Mouse (Mus musculus) midbrain, embryonic 10.5 days (tissue): ENCODE data around the gene Slamf9. TPM values are rescaled to one million over a fixed set of nuclear protein-coding genes. Genes with fewer than 3 reads are reported as not detected.

Experiments
- DNase-seq: peaks from one replicate; pipeline ENCODE4 v3.0.0-alpha.2; 2017; ENCODE audit warnings: low spot score
- H3K27ac ChIP-seq: fragments of 300-500 bp; sonication (generic); replicated peaks from 2 replicates; pipeline ENCODE4 v1.5.1; 2016; ENCODE audit warnings: mild to moderate bottlenecking
- H3K27me3 ChIP-seq: fragments of 300-500 bp; sonication (generic); 2 replicates; pipeline ENCODE4 v1.6.1; 2016; ENCODE audit warnings: low read depth, mild to moderate bottlenecking; ENCODE audit not compliant: poor library complexity, severe bottlenecking
- H3K36me3 ChIP-seq: fragments of 300-500 bp; sonication (generic); 2 replicates; pipeline ENCODE4 v1.6.1; 2016; ENCODE audit warnings: mild to moderate bottlenecking, moderate library complexity
- H3K4me1 ChIP-seq: fragments of 300-500 bp; sonication (generic); 2 replicates; pipeline ENCODE4 v1.6.1; 2016
- H3K4me3 ChIP-seq: fragments of 300-500 bp; sonication (generic); 2 replicates; pipeline ENCODE4 v1.5.1; 2016; ENCODE audit warnings: mild to moderate bottlenecking, moderate library complexity
- H3K9me3 ChIP-seq: fragments of 300-500 bp; sonication (generic); replicated peaks from 2 replicates; pipeline ENCODE4 v1.6.1; 2016; ENCODE audit warnings: mild to moderate bottlenecking
- WGBS: fragments of 180-500 bp; shearing (Covaris S2); methylation state at CpG from one replicate; pipeline ENCODE4 v1.1.7; 2016; 5-methylcytosine and 5-hydroxymethylcytosine counted together
- polyA plus RNA-seq: library from polyadenylated mRNA; unstranded; fragments of >200 nt; fragmentation: Nextera tagmentation; extraction: Ambion mirVana; gene quantifications from 2 replicates; pipeline ENCODE4 v1.2.1, GENCODE M21; 2016

The Slamf9 gene
- polyA plus RNA-seq, 1 experiment from 2014 or later, result 0.09 TPM

DNA sequence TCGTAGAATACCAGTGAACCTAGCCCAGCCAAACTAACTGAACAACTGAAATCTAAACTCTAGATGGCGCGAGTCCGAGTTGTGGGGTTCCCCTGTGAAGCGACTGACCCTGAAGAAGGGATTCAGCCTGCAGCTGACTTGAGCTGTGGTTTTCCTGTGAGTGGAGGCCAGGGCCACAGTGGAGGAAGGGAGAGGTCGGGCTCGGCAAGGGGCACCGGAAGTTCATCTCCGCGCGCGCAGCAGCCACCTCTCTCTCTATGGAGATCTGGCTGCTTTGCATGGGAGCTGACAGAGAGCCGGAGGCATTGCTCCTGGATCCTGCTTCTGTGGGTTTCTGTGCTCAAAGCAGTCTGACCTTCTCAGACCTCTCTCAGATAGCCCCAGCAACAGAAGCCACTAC lies 37.8 kb downstream of the Slamf9 start:
- Histone ChIP-seq H3K27me3 (no peaks in the 10 kb centered on the region; the same call in 1 of the 2 replicates), H3K9me3 (peaks cover 7% of the 10 kb centered on the region; the same call in 1 of the 2 replicates), H3K4me3 (no peak overlapping the region), H3K27ac (peak overlapping the region; percentile 46; the same call in 1 of the 2 replicates), H3K36me3 (no peaks in the 10 kb centered on the region), H3K4me1 (peaks cover 20% of the 10 kb centered on the region)
- 34% methylated on average over 13 of the region's 13 CpGs for WGBS
- no peak for DNase-seq

DNA sequence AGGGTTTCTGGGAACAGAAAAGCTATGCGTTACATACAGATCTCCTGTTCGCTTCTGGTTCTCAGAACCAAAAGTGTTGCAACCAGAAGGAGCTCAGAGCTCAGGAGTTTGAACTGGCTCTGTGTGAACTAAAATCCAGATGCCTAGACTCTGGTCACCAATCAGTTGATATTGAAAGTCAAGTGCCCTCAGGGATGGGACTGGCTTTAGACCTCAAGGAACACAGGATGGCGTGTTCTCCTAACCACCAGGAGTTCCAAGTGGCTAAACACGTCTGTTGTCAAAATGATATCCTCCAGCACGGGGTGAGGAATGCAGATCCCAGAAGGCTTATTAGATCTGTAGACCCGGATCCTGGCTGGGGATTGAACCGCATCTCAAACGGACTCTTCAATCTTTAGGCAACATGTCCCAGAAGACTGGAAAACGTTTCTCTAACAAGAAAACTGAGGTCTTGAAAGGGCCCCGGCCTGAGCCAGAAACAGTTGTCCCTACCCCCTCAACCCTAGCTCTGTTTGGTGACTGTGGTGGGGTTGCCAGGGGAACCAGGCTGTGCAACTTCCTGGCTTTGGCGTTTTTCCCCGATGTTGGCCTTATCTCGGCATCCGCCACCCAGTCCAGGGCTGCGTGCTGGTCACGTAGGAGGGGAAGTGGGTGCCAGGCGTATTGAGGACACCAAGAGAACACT lies 38.5 kb downstream of the Slamf9 start:
- peaks cover 9% of the 10 kb centered on the region; the same call in 1 of the 2 replicates for H3K9me3 ChIP-seq
- WGBS, result 88% methylated on average over 17 of the region's 17 CpGs
- H3K4me3 ChIP-seq, result no peak overlapping the region
- peak overlapping the region; percentile 46; the same call in 1 of the 2 replicates for H3K27ac ChIP-seq
- DNase-seq, result no peak
- no peaks in the 10 kb centered on the region; the same call in 1 of the 2 replicates for H3K27me3 ChIP-seq
- H3K36me3 ChIP-seq, result no peaks in the 10 kb centered on the region
- H3K4me1 ChIP-seq, result peaks cover 20% of the 10 kb centered on the region

DNA sequence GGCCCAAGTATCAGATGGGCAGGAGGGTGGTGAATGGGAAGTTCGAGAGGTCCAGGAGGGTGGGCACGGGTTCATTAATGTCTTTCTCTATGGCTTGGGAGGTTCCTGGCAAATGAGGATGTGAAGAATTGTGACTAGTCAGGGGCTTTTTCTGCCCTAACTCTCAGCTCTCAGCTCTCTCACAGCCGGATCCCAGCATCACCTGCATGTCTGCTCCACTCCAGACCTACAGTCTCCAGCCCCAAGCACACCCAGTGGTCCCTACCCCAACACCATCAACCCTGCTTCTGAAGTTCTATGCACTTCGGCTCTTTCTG lies 39.0 kb downstream of the Slamf9 start:
- H3K36me3 ChIP-seq, result no peaks in the 10 kb centered on the region
- no peak overlapping the region for H3K4me3 ChIP-seq
- no peak overlapping the region for H3K27ac ChIP-seq
- 77% methylated on average over 4 of the region's 4 CpGs for WGBS
- no peak for DNase-seq
- H3K9me3 ChIP-seq, result peaks cover 9% of the 10 kb centered on the region; the same call in 1 of the 2 replicates
- H3K27me3 ChIP-seq, result 0 out of 2 replicates have a peak, but pooled peaks cover 1% of the 10 kb centered on the region
- peaks cover 20% of the 10 kb centered on the region for H3K4me1 ChIP-seq

DNA sequence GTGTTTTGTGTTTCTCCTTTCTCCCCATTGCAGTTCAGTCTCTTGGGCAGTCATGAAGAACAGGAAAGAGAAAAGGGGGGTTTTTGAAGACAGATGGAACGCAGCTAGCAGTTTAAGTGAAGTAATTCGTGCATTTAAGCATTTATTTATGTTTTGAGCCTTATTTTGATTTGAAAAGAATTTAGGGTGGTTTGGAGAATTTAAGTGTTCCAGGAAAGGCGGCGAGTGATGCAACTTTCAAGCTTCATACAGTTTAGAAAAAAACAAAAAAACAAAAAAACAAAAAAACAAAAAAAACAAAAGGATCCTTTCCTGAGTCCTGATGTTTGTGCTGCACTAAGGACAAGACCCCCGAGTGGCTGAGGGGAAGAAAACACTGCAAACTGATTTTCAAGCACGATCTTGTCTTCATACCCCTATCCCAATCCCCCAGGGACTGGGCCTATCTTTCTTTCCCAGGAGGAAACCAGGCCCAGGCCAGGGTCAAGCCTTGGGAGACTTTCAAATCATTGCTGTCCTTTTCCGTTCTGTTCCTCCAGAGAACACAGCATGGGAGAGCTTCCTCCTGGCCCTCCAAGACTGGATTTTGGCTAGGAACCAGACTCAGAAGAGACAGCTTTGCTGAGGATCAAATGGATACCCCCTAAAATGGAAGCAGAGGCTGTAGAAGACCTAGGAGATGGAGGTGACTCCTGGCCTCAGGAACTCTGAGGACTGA lies 39.6 kb downstream of the Slamf9 start:
- 84% methylated on average over 7 of the region's 7 CpGs for WGBS
- no peak overlapping the region for H3K27ac ChIP-seq
- DNase-seq, result no peak
- H3K36me3 ChIP-seq, result no peaks in the 10 kb centered on the region
- peaks cover 9% of the 10 kb centered on the region; the same call in 1 of the 2 replicates for H3K9me3 ChIP-seq
- H3K4me1 ChIP-seq, result peaks cover 24% of the 10 kb centered on the region
- no peak overlapping the region for H3K4me3 ChIP-seq
- H3K27me3 ChIP-seq, result peaks cover 7% of the 10 kb centered on the region; the same call in 1 of the 2 replicates

DNA sequence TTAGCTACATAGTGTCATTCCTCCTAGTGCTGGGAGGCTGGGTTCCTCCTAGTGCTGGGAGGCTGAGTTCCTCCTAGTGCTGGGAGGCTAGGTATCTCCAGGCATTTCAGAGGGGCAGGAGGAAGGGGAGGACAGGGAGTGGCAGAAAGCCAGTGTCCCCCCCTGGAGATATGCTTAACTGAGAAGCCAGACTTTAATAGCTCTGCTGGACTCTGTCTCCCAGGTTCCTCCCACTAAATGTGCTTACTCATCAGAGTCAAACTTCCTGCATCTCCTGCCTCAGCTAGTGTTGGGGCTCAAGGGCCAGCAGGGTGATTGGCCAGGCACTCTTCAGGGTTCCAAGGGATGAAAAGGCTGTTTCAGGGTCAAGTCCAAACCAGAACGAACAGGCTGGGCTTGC lies 40.2 kb downstream of the Slamf9 start:
- H3K36me3 ChIP-seq, result no peaks in the 10 kb centered on the region
- peaks cover 9% of the 10 kb centered on the region; the same call in 1 of the 2 replicates for H3K9me3 ChIP-seq
- H3K27me3 ChIP-seq, result peaks cover 12% of the 10 kb centered on the region; the same call in 1 of the 2 replicates
- 68% methylated on average over 1 of the region's 1 CpGs for WGBS
- peaks cover 26% of the 10 kb centered on the region for H3K4me1 ChIP-seq
- no peak for DNase-seq
- H3K27ac ChIP-seq, result no peak overlapping the region
- no peak overlapping the region for H3K4me3 ChIP-seq

DNA sequence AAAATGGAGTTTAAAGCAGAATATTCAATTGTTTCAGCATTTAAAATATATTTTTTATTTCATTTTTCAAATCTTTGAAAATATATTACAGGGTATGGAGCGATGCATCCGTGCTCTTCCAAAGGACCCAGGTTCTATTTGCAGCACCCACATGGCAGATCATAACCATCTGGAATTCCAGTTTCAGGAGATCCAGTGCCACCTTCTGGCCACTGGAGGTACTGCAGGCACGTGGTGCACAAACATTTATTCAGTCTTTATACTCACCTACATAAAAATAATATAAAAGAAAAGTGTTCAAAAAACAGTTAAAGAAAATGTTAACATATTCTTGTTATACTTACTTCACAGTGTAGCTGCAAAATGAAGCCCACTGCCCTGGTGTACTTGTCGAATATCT lies 42.9 kb downstream of the Slamf9 start:
- H3K27me3 ChIP-seq, result peaks cover 29% of the 10 kb centered on the region
- 76% methylated on average over 4 of the region's 4 CpGs for WGBS

DNA sequence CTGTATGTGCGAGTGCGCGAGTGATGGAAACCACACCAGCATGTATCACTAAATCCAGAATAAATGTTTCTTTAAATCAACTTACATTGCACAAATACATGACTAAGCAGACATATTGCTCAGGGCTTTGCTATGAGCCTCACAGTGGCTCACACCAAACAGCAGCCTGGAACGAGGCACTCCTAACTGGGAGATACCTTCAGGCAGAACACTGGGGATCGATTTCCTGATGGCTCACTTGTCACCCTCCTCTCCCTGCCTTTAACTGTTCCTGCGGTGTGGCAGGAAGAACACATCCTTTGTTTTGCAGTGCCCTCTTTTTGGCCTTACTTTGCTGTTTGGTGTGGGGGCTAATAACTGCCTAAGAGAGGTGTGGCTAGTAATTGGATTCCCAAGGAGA lies 44.5 kb downstream of the Slamf9 start:
- 71% methylated on average over 6 of the region's 6 CpGs for WGBS
- no peak for DNase-seq
- no peak overlapping the region for H3K4me3 ChIP-seq
- H3K27me3 ChIP-seq, result peaks cover 37% of the 10 kb centered on the region
- H3K36me3 ChIP-seq, result no peaks in the 10 kb centered on the region
- peaks cover 26% of the 10 kb centered on the region for H3K4me1 ChIP-seq
- peaks cover 9% of the 10 kb centered on the region; the same call in 1 of the 2 replicates for H3K9me3 ChIP-seq
- peak overlapping the region; percentile 81; the same call in 1 of the 2 replicates for H3K27ac ChIP-seq

More for the DNA sequence above, 42.9 kb downstream of the Slamf9 start:
- Histone ChIP-seq H3K36me3 (no peaks in the 10 kb centered on the region), H3K9me3 (peaks cover 9% of the 10 kb centered on the region; the same call in 1 of the 2 replicates), H3K4me3 (no peak overlapping the region), H3K4me1 (peaks cover 31% of the 10 kb centered on the region), H3K27ac (no peak overlapping the region)
- DNase-seq, result no peak

DNA sequence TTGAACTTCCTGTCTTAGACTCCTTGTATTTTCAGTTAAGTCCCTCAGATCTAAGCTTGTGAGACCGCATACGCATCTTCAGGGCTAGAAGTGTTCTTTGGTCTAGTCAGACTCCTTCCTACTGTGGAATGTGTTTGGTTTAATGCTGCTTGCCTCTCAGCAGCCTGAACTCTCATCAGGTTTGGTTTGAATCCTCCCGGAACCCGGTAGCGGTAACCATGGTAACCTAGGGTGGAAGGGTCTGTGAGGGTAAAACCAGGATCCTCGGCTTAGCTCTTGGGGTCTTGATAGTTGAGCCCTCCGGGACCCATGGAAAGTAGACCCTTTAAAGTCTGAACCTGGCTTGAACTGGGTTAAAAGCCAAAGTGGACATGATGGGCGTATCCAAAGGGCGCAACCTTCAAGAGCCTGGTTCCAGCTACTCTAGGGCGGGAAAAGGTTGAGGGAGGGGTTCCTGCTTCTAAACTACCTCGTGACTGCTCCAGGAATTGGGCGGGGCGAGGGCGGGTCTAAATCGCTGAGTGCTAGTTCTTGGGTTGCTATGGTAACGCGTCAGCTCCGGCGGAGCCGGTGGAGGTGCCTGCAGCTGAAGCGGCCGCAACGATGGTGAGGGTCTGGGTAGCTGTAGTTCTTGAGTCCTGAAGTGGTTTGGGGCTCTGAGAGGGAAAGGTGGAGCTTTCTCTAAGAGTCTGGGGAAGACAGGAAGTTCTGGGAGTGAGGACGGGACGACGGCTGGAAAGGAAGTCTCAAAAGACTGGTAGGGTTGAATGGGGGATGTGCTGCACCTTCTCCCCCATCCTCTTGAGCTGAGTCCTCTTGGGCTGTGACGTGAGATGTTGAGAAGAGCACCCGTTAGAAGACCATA lies 45.6 kb downstream of the Slamf9 start, which contains the start of gene Cfap45:
Cfap45 (plus strand) TSS at position 226 of the 865 bp plus-strand sequence.
- peak within 1 kb of the TSS; percentile 47 for H3K4me3 ChIP-seq
- peak; percentile 94 for DNase-seq
- peaks cover 9% of the 10 kb centered on the region; the same call in 1 of the 2 replicates for H3K9me3 ChIP-seq
- peaks cover 32% of the 10 kb centered on the region for H3K4me1 ChIP-seq
- H3K27ac ChIP-seq, result peak within 1 kb of the TSS; percentile 81
- H3K36me3 ChIP-seq, result no peaks in the 10 kb centered on the region
- H3K27me3 ChIP-seq, result peaks cover 37% of the 10 kb centered on the region
- 2% methylated on average over 28 of the region's 28 CpGs for WGBS

DNA sequence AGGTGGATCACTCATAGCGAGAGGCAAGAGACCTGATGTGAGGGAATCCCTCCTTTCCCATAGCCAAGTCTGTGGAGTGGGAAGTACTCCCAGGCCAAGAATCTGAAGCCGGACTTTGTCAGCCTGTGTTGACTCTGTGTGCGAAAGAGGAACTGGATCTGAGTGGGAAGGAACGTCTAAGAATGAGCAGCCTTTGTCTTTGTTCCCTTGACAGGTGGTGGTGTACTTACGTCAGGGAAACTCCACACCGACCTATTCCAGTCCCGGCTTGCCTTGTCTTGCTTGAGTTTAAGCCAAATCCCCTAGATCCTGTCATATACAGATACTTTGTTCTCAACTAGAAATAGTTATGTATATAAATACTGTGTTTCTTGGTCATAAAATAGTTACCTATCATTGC lies 47.4 kb downstream of the Slamf9 start:
- no peak for DNase-seq
- no peaks in the 10 kb centered on the region for H3K36me3 ChIP-seq
- H3K9me3 ChIP-seq, result peaks cover 6% of the 10 kb centered on the region; the same call in 1 of the 2 replicates
- H3K27me3 ChIP-seq, result peaks cover 54% of the 10 kb centered on the region
- no peak overlapping the region for H3K4me3 ChIP-seq
- peaks cover 32% of the 10 kb centered on the region for H3K4me1 ChIP-seq
- WGBS, result 75% methylated on average over 7 of the region's 7 CpGs
- no peak overlapping the region for H3K27ac ChIP-seq

DNA sequence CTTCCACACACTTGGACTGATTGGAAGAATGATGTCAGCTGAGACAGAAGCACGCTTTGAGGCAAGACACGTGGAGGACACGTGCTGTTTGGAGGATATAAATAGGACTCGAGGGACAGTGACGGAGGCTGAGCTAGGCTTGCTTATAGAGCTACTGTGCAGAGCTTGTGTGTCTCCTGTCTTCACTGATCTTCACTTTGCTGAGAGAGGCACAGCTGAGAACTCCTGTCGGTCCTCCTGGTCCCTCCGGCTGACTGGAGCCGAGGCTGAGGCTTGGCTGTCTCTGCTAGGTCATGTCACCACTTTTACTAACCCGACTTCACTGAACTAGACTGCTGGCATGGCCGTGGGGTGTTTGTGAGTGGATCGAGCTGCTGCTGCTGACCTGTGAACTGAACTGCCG lies 48.5 kb downstream of the Slamf9 start:
- Histone ChIP-seq H3K9me3 (no peaks in the 10 kb centered on the region), H3K27ac (no peak overlapping the region), H3K36me3 (no peaks in the 10 kb centered on the region), H3K4me3 (no peak overlapping the region), H3K4me1 (peaks cover 35% of the 10 kb centered on the region), H3K27me3 (peaks cover 58% of the 10 kb centered on the region)
- DNase-seq, result no peak
- WGBS, result 77% methylated on average over 12 of the region's 12 CpGs

DNA sequence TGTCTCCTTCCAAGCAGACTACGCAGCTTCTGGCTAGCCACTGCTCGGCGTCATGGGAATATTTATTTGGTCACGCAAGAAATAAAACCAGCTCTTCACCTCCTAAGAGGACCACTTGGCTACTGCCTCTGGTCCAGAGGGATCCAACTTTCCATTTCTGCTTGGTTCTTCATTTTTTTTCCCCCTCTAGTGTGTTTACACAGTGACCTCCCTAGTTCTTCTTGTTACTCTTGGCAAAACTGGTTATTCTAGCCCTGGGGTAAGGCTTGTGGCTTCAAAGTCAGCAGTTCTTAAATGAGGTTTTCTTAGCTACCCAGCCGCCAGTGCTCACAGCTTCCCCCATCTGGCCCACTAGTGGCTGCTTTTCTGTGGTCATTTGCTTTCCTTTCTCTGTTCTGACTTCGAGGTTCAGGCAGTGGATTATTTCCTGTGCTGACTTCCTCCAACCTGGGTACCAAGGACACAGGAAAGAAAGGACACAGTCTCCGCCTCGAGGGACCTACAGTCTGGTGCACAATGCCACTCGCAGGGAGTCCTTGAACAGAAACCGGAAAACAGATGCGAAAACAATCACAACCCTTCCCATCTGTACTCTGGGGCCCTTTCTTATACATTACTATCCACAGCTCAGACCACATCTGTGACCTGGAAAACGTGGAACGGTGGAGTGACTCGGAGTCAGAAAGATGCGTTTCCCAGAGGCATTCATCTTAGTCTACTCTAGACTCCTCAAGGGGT lies 50.0 kb downstream of the Slamf9 start:
- no peak for DNase-seq
- Histone ChIP-seq H3K9me3 (no peaks in the 10 kb centered on the region), H3K4me1 (peaks cover 26% of the 10 kb centered on the region), H3K4me3 (no peak overlapping the region), H3K36me3 (no peaks in the 10 kb centered on the region), H3K27ac (0 out of 2 replicates have a peak overlapping the region, but pooled peaks have one; percentile 17), H3K27me3 (peaks cover 51% of the 10 kb centered on the region)
- 57% methylated on average over 15 of the region's 15 CpGs for WGBS

DNA sequence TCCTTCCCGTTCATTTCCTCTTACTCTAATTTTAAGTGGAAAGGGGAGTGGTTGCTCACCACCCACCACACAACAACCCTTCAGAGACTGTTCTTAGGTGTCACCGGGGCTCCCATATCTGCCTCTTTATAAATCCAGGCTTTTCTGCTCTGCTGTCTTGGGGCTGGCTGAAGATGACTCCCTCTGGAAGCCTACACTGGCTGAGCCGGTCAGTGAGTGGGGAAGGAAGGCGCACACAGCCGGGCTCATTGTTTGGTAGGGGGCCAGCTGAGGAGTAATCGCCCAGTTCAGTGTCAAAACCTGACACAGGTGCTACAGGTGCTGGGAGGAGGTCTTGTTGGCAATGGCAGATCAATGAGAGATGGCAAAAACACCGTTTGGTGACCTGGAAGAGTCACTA lies 50.8 kb downstream of the Slamf9 start:
- Histone ChIP-seq H3K4me3 (no peak overlapping the region), H3K36me3 (no peaks in the 10 kb centered on the region), H3K27ac (no peak overlapping the region), H3K9me3 (no peaks in the 10 kb centered on the region), H3K27me3 (peaks cover 58% of the 10 kb centered on the region), H3K4me1 (peaks cover 26% of the 10 kb centered on the region)
- DNase-seq, result no peak
- WGBS, result 75% methylated on average over 7 of the region's 7 CpGs
